In genomic region chr10:61784414-61784813, GRCm38 (mm10) we compare ENCODE assay signal across 8 mouse cellular contexts. TPM values are rescaled to one million over a fixed set of nuclear protein-coding genes. Genes with fewer than 3 reads are reported as not detected.
DNase-seq lines count a peak whose midpoint lies in the region; ATAC-seq and TF ChIP-seq lines count a peak whose summit lies in the region.

No protein-coding gene starts in this region.

- no peaks in the 10 kb centered on the region; the same call in 1 of the 2 replicates for H3K27me3 ChIP-seq in heart, embryonic 10.5 days (ENCODE audit: insufficient read depth, poor library complexity, severe bottlenecking)
- H3K27me3 ChIP-seq in forebrain, embryonic 15.5 days, result no peaks in the 10 kb centered on the region
- H3K27me3 ChIP-seq in liver, embryonic 15.5 days, result peaks cover 38% of the 10 kb centered on the region

- DNase-seq in heart, embryonic 10.5 days (ENCODE audit: low spot score), result no peak
- DNase-seq in heart, postnatal 10 days, result no peak
- DNase-seq in ES-E14 (ENCODE audit: low read depth, low spot score), result no peak
- no peak for DNase-seq in left cerebral cortex, postnatal 10 days (ENCODE audit: extremely low spot score in 1 of 2, low spot score in 2 of 2)

- intact Hi-C loops in heart, postnatal 10 days (cut with DNase I), result no loop called here
- intact Hi-C loops in left cerebral cortex, postnatal 10 days (cut with DNase I), result no loop called here

- H3K27ac ChIP-seq in heart, embryonic 10.5 days, result peak overlapping the region; percentile 99
- H3K27ac ChIP-seq in ES-E14 (ENCODE audit: insufficient read depth, low read depth, low read length, poor library complexity, severe bottlenecking), result no peak overlapping the region
- peak overlapping the region; percentile 99 for H3K27ac ChIP-seq in forebrain, embryonic 15.5 days (replicated peaks)
- no peak overlapping the region for H3K27ac ChIP-seq in liver, embryonic 15.5 days (replicated peaks)

- in situ Hi-C loops in ES-E14 (cut with MboI; ENCODE audit: low sequenced_read_pairs in 2 of 2, unreplicated experiment in 2 of 2), result no loop called here

- H3K4me3 ChIP-seq in heart, embryonic 10.5 days, result peak overlapping the region; percentile 99
- H3K4me3 ChIP-seq in ES-E14 (ENCODE audit: insufficient read depth in 1 of 2, low read depth in 1 of 2, low read length in 2 of 2, poor library complexity in 1 of 2, severe bottlenecking in 1 of 2), result peak overlapping the region; percentile 92 to 99
- peak overlapping the region; percentile 97 for H3K4me3 ChIP-seq in forebrain, embryonic 15.5 days
- H3K4me3 ChIP-seq in liver, embryonic 15.5 days (replicated peaks), result no peak overlapping the region

- peaks cover 11% of the 10 kb centered on the region; the same call in 1 of the 2 replicates for H3K4me1 ChIP-seq in heart, embryonic 10.5 days
- peaks cover 4 to 7% of the 10 kb centered on the region in 2 experiments for H3K4me1 ChIP-seq in ES-E14 (ENCODE audit: control insufficient read depth in 2 of 2, insufficient read depth in 2 of 2, low read length in 2 of 2, poor library complexity in 1 of 2)
- peaks cover 29% of the 10 kb centered on the region for H3K4me1 ChIP-seq in forebrain, embryonic 15.5 days
- H3K4me1 ChIP-seq in liver, embryonic 15.5 days (replicated peaks), result 0 out of 2 replicates have a peak, but pooled peaks cover 2% of the 10 kb centered on the region

- ATAC-seq in forebrain, embryonic 15.5 days (replicated peaks), result no peak
- ATAC-seq in liver, embryonic 15.5 days (ENCODE audit: insufficient read depth), result no peak
- ATAC-seq in erythroid progenitor cell, adult 5-6 weeks (replicated peaks; ENCODE audit: low FRiP score, poor library complexity, severe bottlenecking), result no peak
- ATAC-seq in monocyte, adult 5-6 weeks (replicated peaks; ENCODE audit: insufficient number of reproducible peaks, low FRiP score, low TSS enrichment, poor library complexity, severe bottlenecking), result no peak

- H3K36me3 ChIP-seq in heart, embryonic 10.5 days, result no peaks in the 10 kb centered on the region
- no peaks in the 10 kb centered on the region for H3K36me3 ChIP-seq in ES-E14 (ENCODE audit: control insufficient read depth, insufficient read depth, low read length, poor library complexity, severe bottlenecking)
- no peaks in the 10 kb centered on the region for H3K36me3 ChIP-seq in forebrain, embryonic 15.5 days
- no peaks in the 10 kb centered on the region for H3K36me3 ChIP-seq in liver, embryonic 15.5 days (replicated peaks)

- H3K9ac ChIP-seq in ES-E14 (ENCODE audit: insufficient read depth, low read depth, low read length, poor library complexity, severe bottlenecking), result peak overlapping the region; percentile 93; the same call in 1 of the 2 replicates
- peak overlapping the region; percentile 99 for H3K9ac ChIP-seq in forebrain, embryonic 15.5 days (replicated peaks)
- no peak overlapping the region for H3K9ac ChIP-seq in liver, embryonic 15.5 days

- no peaks in the 10 kb centered on the region for H3K9me3 ChIP-seq in heart, embryonic 10.5 days
- H3K9me3 ChIP-seq in ES-E14 (ENCODE audit: control insufficient read depth, insufficient read depth, low read depth, low read length), result no peaks in the 10 kb centered on the region
- no peaks in the 10 kb centered on the region for H3K9me3 ChIP-seq in forebrain, embryonic 15.5 days
- H3K9me3 ChIP-seq in liver, embryonic 15.5 days (replicated peaks), result no peaks in the 10 kb centered on the region

- 26% methylated on average over 10 of the region's 10 CpGs for WGBS in heart, embryonic 10.5 days
- WGBS in forebrain, embryonic 15.5 days, result 15% methylated on average over 10 of the region's 10 CpGs
- 41% methylated on average over 10 of the region's 10 CpGs for WGBS in liver, embryonic 15.5 days (ENCODE audit: insufficient replicate concordance)

- H3K4me2 ChIP-seq in forebrain, embryonic 15.5 days (replicated peaks), result peak overlapping the region; percentile 73
- H3K4me2 ChIP-seq in liver, embryonic 15.5 days, result peak overlapping the region; percentile 68

TF ChIP-seq in ES-E14, 5 proteins besides CTCF, POLR2A, EP300 and RAD21:
- no peak for TF ChIP-seq CHD2 (IDR thresholded peaks at IDR 0.05; ENCODE audit: low read depth, low read length)
- no peak for TF ChIP-seq ZC3H11A (IDR thresholded peaks at IDR 0.05; ENCODE audit: borderline replicate concordance, low read depth, low read length)
- TF ChIP-seq HCFC1 (IDR thresholded peaks at IDR 0.05; ENCODE audit: borderline replicate concordance, insufficient read depth, low read length), result no peak
- no peak for TF ChIP-seq ZNF384 (IDR thresholded peaks at IDR 0.05; ENCODE audit: low read depth, low read length)
- no peak for TF ChIP-seq MAFK (IDR thresholded peaks at IDR 0.05; ENCODE audit: insufficient read depth, low read depth, low read length)

RNA-seq across cellular contexts. Expression of gene H2afy2, which starts 0.5 kb away (rescaled TPM):
- 80.4 and 148 TPM in 2 replicates for polyA plus RNA-seq in heart, embryonic 10.5 days (2016; fragmentation: Nextera tagmentation; extraction: Ambion mirVana)
- 10 to 100 TPM; 10.7 to 12.7 TPM for total RNA-seq in heart, postnatal 10 days (2021)
- total RNA-seq in ES-E14 (2012; rRNA removed), result 18.7 and 25.7 TPM in 2 replicates
- polyA plus RNA-seq in forebrain, embryonic 15.5 days (2015; fragmentation: Nextera tagmentation; extraction: Ambion mirVana), result 312 TPM in 2 replicates
- polyA plus RNA-seq in liver, embryonic 15.5 days (2015; fragmentation: Nextera tagmentation; extraction: Ambion mirVana), result 3.5 and 4.2 TPM in 2 replicates
- total RNA-seq in erythroid progenitor cell, adult 5-6 weeks (2015; ENCODE audit: low replicate concordance), result not detected in 2 replicates
- not detected in 2 replicates for total RNA-seq in erythroid progenitor cell, adult 5-6 weeks (2017; ENCODE audit: low replicate concordance)
- 10 to 100 TPM; 59.3 to 59.5 TPM for total RNA-seq in left cerebral cortex, postnatal 10 days (2021)
- 0.58 TPM in 1 of 3 replicates, not detected in the others for total RNA-seq in monocyte, adult 5-6 weeks (2017)

Comparison
In these comparisons a context has a peak if more than half of its experiments do, and no peak if none do; other contexts are left out.
1. H3K27ac ChIP-seq: peak in heart, embryonic 10.5 days (single experiment) and forebrain, embryonic 15.5 days (single experiment); none in ES-E14 (single experiment) and liver, embryonic 15.5 days (single experiment).